Mouse (Mus musculus) liver, embryonic 14.5 days (tissue): ENCODE measurements around the gene Atp5j. TPM values are rescaled to one million over a fixed set of nuclear protein-coding genes. Genes with fewer than 3 reads are reported as not detected.

Experiments used
- ATAC-seq: fragments of 200-750 bp; cut with Nextera tagmentation; 2 replicates; pipeline ENCODE4 v1.8.0; 2017; ENCODE audit warnings: moderate number of reproducible peaks, mild to moderate bottlenecking, moderate library complexity; ENCODE audit not compliant: insufficient read depth
- DNase-seq, 3 experiments: peaks; one replicate each; pipeline ENCODE4 v3.0.0-alpha.2; 2012 to 2013; ENCODE audit warnings: low read depth in 3 of 3, low spot score in 3 of 3
- H3K27ac ChIP-seq: fragments of 300-500 bp; sonication (generic); 2 replicates; pipeline ENCODE4 v1.5.1; 2014; ENCODE audit warnings: moderate library complexity, mild to moderate bottlenecking, control low read depth, inconsistent platforms
- H3K27me3 ChIP-seq: fragments of 300-500 bp; sonication (generic); 2 replicates; pipeline ENCODE4 v1.6.1; 2014; ENCODE audit warnings: mild to moderate bottlenecking, low read length, moderate library complexity; ENCODE audit not compliant: control insufficient read depth, insufficient read depth
- H3K36me3 ChIP-seq: fragments of 300-500 bp; sonication (generic); replicated peaks from 2 replicates; pipeline ENCODE4 v1.6.1; 2014; ENCODE audit warnings: low read depth; ENCODE audit not compliant: control insufficient read depth, insufficient read depth
- H3K4me1 ChIP-seq, 2 experiments: fragments of 200-500 bp in 1 of 2; fragments of 300-500 bp in 1 of 2; sonication (generic) in 1 of 2; replicated peaks; 2 replicates each; pipeline ENCODE4 v1.6.1; 2012 to 2014; ENCODE audit warnings: antibody characterized with exemption in 1 of 2, inconsistent platforms in 1 of 2, low read length in 1 of 2; ENCODE audit not compliant: control insufficient read depth in 2 of 2, insufficient read depth in 2 of 2
- H3K4me2 ChIP-seq: fragments of 300-500 bp; sonication (generic); 2 replicates; pipeline ENCODE4 v1.6.1; 2014; ENCODE audit warnings: low read depth, mild to moderate bottlenecking, control low read depth, moderate library complexity
- H3K4me3 ChIP-seq, 2 experiments: fragments of 200-500 bp in 1 of 2; fragments of 300-500 bp in 1 of 2; sonication (generic) in 1 of 2; 2 replicates each; pipeline ENCODE4 v1.5.1; 2012 to 2014; ENCODE audit warnings: low read depth in 2 of 2, low read length in 2 of 2, mild to moderate bottlenecking in 2 of 2, control low read depth in 1 of 2, inconsistent platforms in 1 of 2, moderate library complexity in 1 of 2; ENCODE audit not compliant: insufficient read depth in 1 of 2
- H3K9ac ChIP-seq: fragments of 300-500 bp; sonication (generic); replicated peaks from 2 replicates; pipeline ENCODE4 v1.6.1; 2014; ENCODE audit warnings: mild to moderate bottlenecking, control low read depth, moderate library complexity
- H3K9me3 ChIP-seq: fragments of 300-500 bp; sonication (generic); 2 replicates; pipeline ENCODE4 v1.6.1; 2016; ENCODE audit warnings: low read length, mixed read lengths; ENCODE audit not compliant: control insufficient read depth
- CTCF ChIP-seq: IDR thresholded peaks from 2 replicates; pipeline ENCODE4 v1.5.1; 2016; ENCODE audit warnings: antibody characterized with exemption, low read depth, control low read depth
- EP300 ChIP-seq: IDR thresholded peaks from 2 replicates; pipeline ENCODE4 v1.6.1; 2016; ENCODE audit warnings: antibody characterized with exemption, low read depth
- WGBS: fragments of 180-500 bp; shearing (Covaris S2); extraction: QIAGEN DNeasy Blood & Tissue Kit; methylation state at CpG from one replicate; pipeline ENCODE4 v1.1.7; 2014; ENCODE audit not compliant: insufficient replicate concordance; 5-methylcytosine and 5-hydroxymethylcytosine counted together
- polyA plus RNA-seq, 2 experiments: library from polyadenylated mRNA; depleted of rRNA in 1 of 2; stranded (reverse) in 1 of 2; unstranded in 1 of 2; fragments of >200 nt; fragmentation: Nextera tagmentation in 1 of 2; extraction: Ambion mirVana in 1 of 2; gene quantifications; 2 replicates each; pipeline versions ENCODE4 v1.2.1 to v1.2.3; 2012 to 2014

The Atp5j gene
- polyA plus RNA-seq, 2 experiments = 155 to 628 TPM

DNA sequence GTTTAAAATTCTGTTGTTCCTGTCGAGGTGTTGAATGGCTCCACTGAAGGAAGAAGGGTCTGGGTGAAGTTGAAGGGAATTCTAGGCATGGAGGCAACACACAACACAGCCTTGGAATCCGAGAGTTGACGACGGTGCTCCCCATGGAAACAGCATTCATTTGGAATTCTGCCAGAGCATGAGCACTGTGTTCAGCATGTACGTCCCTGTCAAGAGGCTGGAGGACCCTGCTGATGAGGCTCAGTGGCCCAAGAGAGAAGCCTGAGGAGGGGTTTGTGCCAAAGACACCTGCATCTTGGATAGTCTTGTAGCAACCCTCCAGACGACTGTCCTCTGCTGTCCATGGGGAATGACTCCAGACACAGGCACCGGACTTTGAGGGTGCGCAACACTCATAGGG is 40.7 kb upstream of the Atp5j start:
- Histone ChIP-seq H3K4me2 (no peak overlapping the region), H3K27ac (no peak overlapping the region), H3K4me1 (no peaks in the 10 kb centered on the region), H3K36me3 (no peaks in the 10 kb centered on the region), H3K9ac (no peak overlapping the region), H3K4me3 (no peak overlapping the region), H3K27me3 (no peaks in the 10 kb centered on the region), H3K9me3 (no peaks in the 10 kb centered on the region)
- WGBS = 69% methylated on average over 8 of the region's 8 CpGs
- no peak for TF ChIP-seq EP300
- no peak for TF ChIP-seq CTCF
- no peak for ATAC-seq
- no peak for DNase-seq

DNA sequence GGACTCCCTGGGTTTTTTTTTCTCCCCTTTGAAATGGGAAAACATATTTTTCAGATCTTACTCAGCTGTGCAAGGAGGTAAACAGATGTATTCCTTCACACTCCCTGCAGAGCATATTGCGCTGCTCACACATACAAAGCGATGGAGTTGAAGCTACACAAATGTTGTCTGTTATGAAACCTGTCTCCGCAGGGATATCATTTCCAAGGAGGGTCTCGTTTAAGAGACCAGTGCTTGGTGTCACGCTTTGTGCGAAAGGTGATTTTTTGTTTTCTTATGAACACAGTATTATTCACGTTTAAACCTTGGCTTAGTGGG is 40.3 kb upstream of the Atp5j start:
- no peak for DNase-seq

DNA sequence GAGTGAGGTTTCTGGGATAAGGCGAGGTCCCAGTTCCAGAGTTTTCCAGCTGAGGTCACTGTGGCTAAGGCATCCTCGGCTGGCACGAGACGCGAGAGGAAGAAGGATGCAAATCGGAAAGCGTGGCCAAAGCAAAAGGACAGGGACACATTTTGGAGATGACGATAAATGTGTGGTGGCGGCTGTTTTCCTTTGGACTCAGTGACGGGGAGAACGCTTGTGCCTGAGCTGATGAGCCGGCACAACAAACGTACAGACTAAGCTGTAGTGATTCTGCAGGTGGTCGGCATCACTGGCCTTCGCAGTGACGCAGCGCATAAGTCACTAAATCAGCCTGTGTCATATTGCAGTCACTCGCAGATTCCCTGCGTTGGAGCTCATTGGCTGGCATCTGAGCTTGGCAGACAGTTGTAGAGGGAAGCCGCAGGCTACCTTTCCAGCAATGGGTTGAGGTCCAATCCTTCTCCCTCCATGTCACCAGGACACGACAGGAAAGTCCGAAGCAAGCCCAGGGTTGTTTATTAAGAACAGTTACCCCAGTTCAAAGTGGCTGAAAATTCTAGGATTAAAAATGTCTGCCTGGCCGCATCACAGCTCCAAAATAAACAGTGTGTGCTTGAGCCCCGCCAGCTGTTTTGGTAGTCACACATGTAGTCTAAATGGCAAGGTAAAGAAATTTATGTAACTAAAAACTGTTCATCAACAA is 39.7 kb upstream of the Atp5j start:
- no peak overlapping the region for H3K4me2 ChIP-seq
- no peak for TF ChIP-seq CTCF

More for the DNA sequence above, 40.3 kb upstream of the Atp5j start:
- WGBS = 70% methylated on average over 7 of the region's 7 CpGs
- no peaks in the 10 kb centered on the region for H3K9me3 ChIP-seq
- H3K27me3 ChIP-seq = no peaks in the 10 kb centered on the region
- H3K9ac ChIP-seq = no peak overlapping the region
- H3K4me2 ChIP-seq = no peak overlapping the region
- no peak overlapping the region for H3K4me3 ChIP-seq
- H3K27ac ChIP-seq = no peak overlapping the region
- H3K4me1 ChIP-seq = no peaks in the 10 kb centered on the region
- ATAC-seq = no peak
- no peaks in the 10 kb centered on the region for H3K36me3 ChIP-seq
- no peak for TF ChIP-seq CTCF
- no peak for TF ChIP-seq EP300

DNA sequence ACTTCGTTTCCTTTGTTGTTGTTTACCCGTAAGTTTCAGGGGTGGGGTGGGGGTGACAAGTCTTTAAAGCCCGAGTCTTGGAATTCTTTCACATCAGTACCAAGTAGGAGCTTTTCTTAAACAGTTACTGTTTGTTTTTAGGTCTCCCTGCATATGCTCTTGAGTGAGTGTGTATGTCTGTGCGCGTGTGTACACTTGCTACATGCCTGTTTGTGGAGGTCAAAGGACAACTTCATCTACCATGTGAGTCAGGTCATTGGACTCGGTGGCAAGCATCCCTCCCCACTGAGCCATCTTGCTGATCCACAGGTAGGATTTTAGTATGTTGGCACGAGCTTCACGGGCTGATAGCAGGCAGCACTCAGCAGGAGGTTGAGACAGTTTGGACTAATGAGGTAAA is 38.4 kb upstream of the Atp5j start:
- H3K4me3 ChIP-seq = no peak overlapping the region
- H3K4me1 ChIP-seq = no peaks in the 10 kb centered on the region
- 62% methylated on average over 8 of the region's 8 CpGs for WGBS
- no peaks in the 10 kb centered on the region for H3K36me3 ChIP-seq
- ATAC-seq = no peak
- no peak for DNase-seq
- no peak for TF ChIP-seq EP300
- no peak for TF ChIP-seq CTCF
- H3K9ac ChIP-seq = no peak overlapping the region
- no peak overlapping the region for H3K27ac ChIP-seq
- no peaks in the 10 kb centered on the region for H3K9me3 ChIP-seq
- H3K27me3 ChIP-seq = no peaks in the 10 kb centered on the region
- no peak overlapping the region for H3K4me2 ChIP-seq

More for the DNA sequence above, 39.7 kb upstream of the Atp5j start:
- Histone ChIP-seq H3K9me3 (no peaks in the 10 kb centered on the region), H3K36me3 (no peaks in the 10 kb centered on the region), H3K9ac (no peak overlapping the region), H3K27ac (no peak overlapping the region), H3K4me3 (no peak overlapping the region), H3K4me1 (no peaks in the 10 kb centered on the region), H3K27me3 (no peaks in the 10 kb centered on the region)
- 70% methylated on average over 24 of the region's 24 CpGs for WGBS
- ATAC-seq (no peak), DNase-seq (no peak)

DNA sequence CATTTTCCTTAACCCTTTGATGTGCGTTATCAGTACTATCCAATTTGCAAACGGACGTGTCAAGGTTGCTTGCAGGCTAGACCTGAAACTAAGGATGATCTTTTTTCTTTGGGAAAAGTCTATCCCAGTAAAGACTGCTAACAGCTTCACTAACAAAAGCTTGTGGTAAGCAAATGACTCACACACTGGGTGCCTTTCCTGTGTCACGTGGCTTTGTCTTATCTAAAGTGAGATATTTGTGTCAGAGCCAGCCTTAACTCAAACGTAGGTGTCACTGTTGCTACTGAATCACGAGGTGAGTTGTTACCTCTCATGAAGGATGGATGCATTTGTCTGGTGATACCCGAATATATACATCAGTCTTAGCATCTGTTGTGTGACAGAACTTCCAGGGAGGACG is 29.2 kb upstream of the Atp5j start:
- no peak for ATAC-seq
- H3K4me3 ChIP-seq = no peak overlapping the region
- DNase-seq = no peak
- peaks cover 12% of the 10 kb centered on the region for H3K36me3 ChIP-seq
- H3K9me3 ChIP-seq = no peaks in the 10 kb centered on the region
- H3K9ac ChIP-seq = no peak overlapping the region
- H3K27me3 ChIP-seq = no peaks in the 10 kb centered on the region
- H3K27ac ChIP-seq = no peak overlapping the region
- TF ChIP-seq CTCF = no peak
- no peak for TF ChIP-seq EP300
- no peak overlapping the region for H3K4me2 ChIP-seq
- WGBS = 71% methylated on average over 8 of the region's 8 CpGs
- no peaks in the 10 kb centered on the region for H3K4me1 ChIP-seq
